Mouse (Mus musculus) gastrocnemius, postnatal 36 days (tissue): ENCODE results near the gene Atp8b2. TPM values are rescaled to one million over a fixed set of nuclear protein-coding genes. Genes with fewer than 3 reads are reported as not detected.

Source experiments
- DNase-seq, 2 experiments: peaks; one replicate each; pipeline ENCODE4 v3.0.0; 2022
- intact Hi-C: fragments of 180-260 bp; cut with DNase I; formaldehyde crosslinking; loops from one replicate; pipeline ENCODE4 v1.15.1; 2025
- total RNA-seq, 2 experiments: library from RNA; stranded (reverse); gene quantifications; 2 replicates each; pipeline ENCODE4 v1.2.3; 2021

Gene Atp8b2
- total RNA-seq, 2 experiments from 2014 or later = 12.5 to 15.3 TPM

DNA sequence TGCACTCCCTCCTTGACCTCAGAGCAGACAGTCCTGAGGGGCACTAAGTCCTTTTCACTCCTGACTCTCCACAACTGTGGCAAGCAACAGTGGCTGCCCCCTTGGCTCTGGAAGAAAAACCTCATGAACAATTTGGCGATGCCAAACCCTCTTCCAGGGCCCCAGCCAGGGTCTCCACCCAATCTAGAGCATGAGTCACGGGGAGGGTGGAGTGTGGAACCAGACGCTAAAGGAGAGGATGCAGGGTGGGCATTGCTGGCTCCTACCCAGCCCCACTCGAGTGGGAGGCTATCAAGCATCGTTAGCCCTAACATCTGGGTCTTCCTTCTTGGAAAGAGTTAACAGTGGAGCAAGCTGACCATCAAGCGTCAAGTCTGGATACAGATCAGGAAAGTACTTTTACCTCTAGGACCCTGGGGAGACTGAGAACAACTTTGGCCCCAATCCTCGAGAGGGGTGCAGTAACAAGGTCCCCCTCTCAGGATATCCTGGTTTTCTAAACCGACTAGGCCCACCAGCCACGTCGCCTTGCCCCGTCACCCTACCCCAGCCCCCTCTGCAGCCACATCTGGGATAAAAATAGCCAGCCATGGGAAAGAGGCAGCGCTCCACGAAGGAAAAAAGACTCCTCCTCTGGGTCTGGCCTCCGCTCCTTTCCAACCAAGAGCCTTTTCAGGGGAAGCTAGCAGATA lies 1.1 kb downstream of the Atp8b2 start:
- peak; percentile 32 to 50 for DNase-seq

DNA sequence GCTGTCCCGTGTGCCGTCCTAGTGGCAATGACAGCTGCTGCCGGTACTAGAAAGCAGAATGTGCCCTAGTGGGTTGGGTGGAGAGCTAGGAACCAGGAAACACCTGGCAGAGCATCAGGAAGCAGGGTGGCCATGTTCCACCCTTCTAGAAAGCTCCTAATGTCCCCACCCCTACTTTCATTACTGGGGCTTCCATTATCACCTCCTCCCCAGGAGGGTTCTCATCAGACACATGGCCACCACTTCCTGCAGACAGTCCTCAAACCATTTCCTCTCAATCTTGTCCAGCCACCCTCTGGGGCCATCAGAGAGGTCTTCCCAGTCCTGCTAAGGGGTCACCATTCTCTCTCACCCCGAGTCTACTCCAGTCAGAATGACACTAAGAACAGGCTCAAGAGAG lies 1.9 kb downstream of the Atp8b2 start:
- intact Hi-C loops = loop anchor here (10.0 kb wide), 1 partner anchor 177 kb away; no protein-coding TSS in a partner anchor

More for the DNA sequence above, 1.1 kb downstream of the Atp8b2 start:
- intact Hi-C loops = loop anchor here (10.0 kb wide), 1 partner anchor 177 kb away; no protein-coding TSS in a partner anchor

DNA sequence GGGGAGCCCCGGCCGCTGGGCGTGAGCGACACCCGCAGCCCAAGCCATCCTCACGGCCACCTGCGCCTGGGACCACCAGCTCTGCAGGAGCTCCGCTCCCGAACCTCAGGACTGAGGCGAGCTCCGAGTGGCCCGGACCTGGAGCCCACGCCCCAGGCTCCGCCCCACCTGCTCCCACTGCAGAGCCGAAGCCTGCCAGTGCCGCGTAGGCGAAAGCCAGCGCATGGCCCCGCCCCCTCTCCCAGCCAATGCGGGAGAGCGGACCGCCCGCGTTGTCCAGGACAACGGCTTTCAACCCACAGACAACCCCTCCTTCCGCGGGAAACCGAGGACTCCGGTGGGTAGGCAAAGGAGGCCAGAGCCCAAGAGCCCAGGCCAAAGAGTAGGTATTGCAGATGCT lies 2.8 kb downstream of the Atp8b2 start:
- peak; percentile 83 to 90 for DNase-seq
- intact Hi-C loops = loop anchor here (10.0 kb wide), 1 partner anchor 176 kb away; no protein-coding TSS in a partner anchor

More for the DNA sequence above, 1.9 kb downstream of the Atp8b2 start:
- DNase-seq = no peak

DNA sequence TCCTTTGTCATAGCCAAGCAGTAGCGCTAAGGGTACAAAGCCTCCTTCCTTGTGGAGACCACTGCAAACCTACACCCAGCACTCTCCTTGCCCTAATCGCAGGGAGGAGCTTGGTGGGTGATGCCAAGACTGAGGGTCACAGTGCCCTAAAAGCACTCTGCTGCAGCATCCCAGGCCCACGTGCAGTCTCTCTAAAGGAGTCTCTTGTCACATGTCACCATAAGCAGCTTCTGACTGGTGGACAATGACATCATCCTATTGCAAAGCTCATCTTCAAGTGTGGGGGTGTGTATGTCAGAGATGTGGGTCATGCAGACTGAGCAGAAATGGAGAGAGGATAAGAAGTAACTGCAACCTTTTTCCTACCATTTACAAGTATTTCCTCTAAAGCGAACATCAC lies 3.9 kb downstream of the Atp8b2 start:
- DNase-seq = no peak
- intact Hi-C loops = no loop called here

DNA sequence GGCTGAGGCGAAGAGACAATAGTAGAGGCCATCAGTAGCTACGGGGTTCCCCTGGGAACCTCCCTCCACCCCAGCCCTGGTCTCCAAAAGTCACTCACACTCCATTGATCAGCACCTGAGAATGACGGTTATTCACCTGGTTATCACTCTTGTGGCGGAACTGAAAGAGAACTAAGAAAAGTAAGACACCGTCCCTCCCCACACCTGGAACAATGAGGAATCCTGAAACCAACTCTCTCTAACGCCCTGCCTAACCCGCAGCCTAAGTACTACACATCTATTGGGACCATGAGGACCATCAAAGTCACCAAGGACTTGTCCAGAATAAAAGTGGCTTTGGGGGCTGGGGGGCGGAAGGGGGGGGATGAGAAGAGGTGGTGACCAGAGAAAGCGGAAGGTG lies 5.4 kb downstream of the Atp8b2 start:
- intact Hi-C loops = no loop called here
- no peak for DNase-seq

DNA sequence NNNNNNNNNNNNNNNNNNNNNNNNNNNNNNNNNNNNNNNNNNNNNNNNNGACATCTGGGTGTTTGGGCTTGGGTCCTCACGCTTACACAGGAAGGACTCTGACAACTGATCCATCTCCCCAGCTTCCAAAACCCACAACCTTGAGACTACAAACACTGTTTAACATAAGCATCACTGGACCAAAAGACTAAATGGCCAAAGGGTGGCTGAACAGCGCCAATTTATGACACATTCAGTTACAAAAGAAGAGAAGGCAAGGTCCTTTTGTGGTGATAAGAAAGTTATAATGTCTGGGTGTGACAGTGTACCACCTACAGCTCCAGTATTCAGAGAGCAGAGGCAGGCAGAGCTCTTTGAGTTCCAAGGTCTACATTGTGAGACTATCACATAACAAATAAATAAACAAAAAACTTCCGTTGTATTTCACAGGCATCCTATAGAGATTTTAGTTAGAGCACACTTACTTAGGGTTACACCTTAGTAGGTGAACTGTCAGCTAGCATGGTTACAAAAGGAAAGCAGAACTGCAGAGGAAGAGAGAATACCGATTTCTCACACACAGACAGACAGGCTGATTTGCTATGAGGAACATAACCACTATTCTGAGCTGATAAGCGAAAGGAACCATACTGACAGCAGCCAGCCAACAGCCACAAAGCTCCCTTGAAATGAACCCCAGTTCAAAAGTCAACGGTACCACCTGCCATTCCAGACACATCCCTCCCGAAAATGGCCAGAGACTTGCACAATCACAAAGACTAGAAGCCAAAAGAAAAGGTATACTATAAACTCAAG lies 6.9 kb downstream of the Atp8b2 start:
- DNase-seq = no peak
- intact Hi-C loops = no loop called here

DNA sequence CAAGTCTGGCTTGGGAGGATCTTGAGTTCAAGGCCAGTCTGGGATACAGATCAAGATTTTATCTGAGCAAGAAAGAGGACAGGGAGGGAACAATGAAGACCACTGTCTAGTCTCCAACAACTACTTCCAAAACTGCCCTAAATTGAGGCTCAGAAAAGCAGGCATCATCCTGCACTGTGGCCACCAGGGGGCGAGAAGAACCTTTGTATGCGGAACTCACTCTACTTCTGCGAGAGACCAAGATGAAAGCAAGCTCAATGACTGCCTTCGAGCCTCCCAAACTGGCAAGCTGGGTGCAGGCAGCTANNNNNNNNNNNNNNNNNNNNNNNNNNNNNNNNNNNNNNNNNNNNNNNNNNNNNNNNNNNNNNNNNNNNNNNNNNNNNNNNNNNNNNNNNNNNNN lies 9.9 kb downstream of the Atp8b2 start:
- intact Hi-C loops = loop anchor here (2.0 kb wide), 1 partner anchor 123 kb away; no protein-coding TSS in a partner anchor

DNA sequence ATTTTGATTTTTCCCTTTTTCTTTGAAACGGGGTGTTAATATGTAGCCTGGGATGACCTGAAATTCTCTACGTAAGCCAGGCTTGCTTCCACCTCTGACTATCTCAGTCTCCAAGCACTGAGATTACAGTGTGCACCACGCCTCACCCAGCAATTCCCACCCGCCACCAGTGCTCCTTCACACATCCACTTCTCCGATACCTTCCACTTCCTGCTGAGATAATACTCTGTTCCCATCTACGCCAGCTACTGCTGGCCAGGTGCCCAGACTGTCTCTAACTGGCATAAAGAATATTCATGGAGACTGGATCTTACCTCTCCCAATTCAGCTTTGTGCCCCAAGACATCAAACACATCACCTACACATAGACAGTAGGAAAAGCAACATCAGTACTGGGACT lies 14.7 kb downstream of the Atp8b2 start:
- DNase-seq = no peak
- intact Hi-C loops = no loop called here

More for the DNA sequence above, 9.9 kb downstream of the Atp8b2 start:
- peak; percentile 59 to 66 for DNase-seq

DNA sequence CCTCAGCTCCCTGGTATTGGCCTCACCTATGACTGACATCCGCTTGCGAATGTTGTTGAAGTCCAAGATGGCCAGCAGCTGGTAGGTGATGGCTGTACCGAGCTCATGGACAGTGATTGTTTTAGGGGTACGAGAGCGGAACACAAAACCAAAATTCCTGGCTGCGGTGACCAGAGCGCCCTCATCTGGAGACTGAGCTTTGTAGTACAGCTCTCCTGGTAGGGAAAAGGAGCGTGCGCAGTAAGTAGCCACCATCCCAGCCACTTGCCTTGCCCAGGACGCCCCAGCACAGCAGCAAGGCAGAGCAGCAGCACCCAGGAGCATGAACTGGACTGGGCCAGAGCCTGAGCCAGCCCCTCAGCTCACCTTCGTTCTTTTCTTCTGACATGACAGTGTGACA lies 15.3 kb downstream of the Atp8b2 start:
- intact Hi-C loops = no loop called here
- no peak for DNase-seq

DNA sequence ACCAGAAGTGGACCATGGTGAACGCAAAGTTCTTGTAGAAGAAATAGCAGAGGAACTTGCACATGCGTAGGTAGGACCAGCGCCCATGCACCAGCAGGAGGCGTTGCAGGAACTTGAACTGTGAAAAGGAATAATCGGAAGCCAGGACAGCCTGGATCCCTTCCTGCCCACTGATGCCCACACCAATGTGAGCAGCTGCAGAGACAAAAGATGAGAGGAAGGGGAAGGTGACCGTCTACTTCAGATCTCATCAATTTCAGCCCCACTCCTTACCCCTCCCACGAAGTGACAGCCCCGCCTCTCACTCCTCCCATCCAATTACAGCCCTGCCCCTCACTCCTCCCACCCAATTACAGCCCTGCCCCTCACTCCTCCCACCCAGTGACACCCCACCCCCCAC lies 18.3 kb downstream of the Atp8b2 start:
- DNase-seq = no peak
- intact Hi-C loops = no loop called here

DNA sequence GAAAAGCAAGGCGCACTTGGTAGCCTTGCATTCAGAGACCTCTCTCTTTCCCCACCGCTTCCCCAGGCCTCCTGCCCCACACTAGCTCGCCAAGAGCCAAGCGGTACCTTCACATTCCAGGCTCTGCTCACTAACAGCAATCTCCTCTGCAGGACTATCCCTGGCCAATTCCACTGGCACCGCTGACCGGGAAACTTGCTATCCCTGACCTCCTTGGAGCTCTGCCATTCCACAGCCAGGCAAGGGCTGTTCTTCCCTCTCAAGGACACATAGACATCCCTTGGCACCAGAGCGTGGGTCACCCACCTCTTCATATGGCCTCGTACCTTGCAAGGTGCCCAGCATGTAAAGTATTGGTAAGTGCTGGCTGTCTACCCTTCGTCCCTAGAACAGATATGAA lies 20.4 kb downstream of the Atp8b2 start:
- intact Hi-C loops = no loop called here
- no peak for DNase-seq

DNA sequence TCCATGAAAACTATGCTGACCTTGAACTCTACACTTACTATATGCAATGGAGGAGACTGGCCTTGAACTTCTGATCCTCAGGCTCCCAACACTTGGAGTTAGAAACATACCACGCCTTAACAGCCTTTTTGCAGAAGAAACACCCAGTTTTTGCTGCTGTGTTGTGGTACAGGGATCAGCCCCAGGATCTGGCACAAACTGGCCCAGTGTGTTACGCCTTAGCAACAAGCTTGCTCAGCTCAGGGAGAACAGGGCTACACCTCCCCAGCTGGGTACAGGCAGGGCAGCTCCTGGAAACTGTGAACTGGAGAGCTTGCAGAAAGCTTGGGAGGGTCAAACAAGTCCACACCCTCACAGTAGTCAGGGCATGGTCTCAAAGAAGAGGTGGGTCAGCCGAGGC lies 26.8 kb downstream of the Atp8b2 start:
- intact Hi-C loops = no loop called here
- no peak for DNase-seq

DNA sequence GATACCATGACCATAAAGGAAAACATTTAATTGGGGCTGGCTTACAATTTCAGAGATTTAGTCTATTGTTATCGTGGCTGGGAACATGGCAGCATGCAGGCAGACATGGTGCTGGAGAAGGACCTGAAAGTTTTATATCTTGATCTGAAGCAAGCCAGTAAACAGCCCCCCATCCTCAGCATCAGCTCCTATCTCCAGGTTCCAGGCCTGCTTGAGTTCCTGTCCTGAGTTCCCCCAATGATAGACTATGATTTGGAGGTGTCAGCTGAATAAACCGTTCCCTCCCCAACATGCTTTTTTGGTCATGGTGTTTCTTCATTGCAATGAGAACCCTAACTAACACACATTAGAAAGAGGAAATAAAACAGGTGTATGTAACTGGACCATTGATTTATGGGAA lies 30.4 kb downstream of the Atp8b2 start:
- DNase-seq = no peak
- intact Hi-C loops = no loop called here

DNA sequence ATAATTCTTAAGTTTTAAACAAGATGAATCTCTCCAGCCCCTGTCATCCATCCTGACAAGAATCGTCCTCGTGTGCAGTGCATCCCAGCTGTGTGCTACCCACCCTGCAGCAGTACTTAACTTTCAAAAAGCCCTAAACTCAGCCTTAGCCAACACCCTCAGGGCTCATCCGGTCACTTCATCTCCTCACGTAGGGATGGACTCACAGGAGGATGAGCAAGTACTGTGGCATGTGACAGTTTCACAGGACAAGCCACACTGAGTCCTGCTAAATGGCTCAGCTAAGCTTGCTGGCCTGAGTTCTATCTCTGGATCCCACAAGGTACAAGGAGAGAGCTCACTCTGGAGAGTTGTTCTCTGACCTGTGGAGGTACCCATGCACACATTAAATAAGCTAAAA lies 34.4 kb downstream of the Atp8b2 start:
- intact Hi-C loops = no loop called here
- DNase-seq = no peak

DNA sequence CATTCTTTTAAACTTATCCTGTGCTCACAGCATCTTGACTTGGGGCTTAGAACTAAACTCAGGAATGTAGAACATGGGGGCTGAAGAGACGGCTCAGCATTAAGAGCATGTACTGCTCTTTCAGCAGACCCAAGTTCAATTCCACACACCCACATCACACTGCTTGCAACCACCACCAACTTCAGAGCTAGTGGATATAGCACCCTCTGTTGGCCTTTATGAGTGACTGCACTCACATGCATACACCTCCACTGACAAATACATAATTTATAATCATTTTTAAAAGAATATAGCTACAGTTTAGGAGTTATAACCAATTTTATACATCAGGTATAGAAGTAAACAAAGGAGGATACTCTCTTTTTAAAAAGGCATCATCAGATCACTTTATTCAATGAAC lies 36.9 kb downstream of the Atp8b2 start:
- DNase-seq = no peak
- intact Hi-C loops = no loop called here

DNA sequence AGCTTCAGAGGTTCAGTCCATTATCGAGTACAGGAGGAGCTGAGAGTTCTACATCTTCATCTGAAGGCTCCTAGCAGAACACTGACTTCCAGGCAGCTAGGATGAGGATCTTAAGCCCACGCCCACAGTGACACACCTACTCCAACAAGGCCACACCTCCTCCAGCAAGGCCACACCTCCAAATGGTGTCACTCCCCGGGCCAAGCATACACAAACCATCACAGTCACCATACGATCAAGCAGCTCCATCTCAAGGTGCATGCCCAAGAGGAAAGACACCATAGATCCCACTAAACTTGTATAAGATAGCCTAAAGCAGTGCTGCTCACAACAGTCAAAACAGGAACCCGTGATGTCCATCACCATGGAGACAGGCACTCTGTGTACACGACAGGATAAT lies 42.6 kb downstream of the Atp8b2 start:
- intact Hi-C loops = no loop called here
- no peak for DNase-seq

DNA sequence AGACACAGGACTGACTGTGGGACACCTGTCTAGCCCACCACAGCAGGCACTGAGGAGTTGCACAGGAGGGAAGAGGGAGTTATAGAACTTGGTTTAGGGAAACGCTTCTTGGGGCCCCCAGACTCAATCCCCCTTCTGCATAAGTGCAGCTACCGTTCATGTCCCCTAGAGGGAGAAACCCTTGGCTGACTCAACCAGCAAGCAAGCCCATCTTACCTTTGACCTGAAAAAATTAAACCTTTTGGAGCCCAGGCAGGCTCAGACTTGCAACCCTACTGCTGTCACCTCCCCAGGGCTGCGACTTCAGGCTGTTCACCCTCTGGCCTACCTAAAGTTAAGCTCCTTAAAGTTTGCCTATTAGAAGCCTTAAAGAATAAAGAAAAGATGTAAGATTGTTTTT lies 45.9 kb downstream of the Atp8b2 start:
- no peak for DNase-seq
- intact Hi-C loops = no loop called here

DNA sequence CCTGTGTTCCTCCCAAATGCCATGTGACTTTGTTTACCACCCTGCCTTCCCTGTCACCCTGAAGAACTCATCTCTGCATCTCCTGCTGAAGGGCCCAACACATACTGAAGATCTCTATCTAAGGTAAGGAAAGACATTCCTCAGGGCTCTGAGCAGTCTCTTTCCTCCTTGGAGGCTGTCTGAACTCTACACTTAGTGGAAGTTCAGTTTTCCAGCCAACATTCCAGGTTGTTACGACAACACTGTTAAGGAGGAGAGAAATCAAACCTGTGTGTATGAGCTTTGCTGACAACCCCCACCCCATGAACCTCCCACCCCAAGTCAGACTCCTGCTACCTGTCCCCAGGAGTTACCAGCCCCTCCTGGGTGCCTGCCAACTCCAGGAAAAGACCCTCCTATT lies 46.7 kb downstream of the Atp8b2 start:
- no peak for DNase-seq
- intact Hi-C loops = no loop called here

DNA sequence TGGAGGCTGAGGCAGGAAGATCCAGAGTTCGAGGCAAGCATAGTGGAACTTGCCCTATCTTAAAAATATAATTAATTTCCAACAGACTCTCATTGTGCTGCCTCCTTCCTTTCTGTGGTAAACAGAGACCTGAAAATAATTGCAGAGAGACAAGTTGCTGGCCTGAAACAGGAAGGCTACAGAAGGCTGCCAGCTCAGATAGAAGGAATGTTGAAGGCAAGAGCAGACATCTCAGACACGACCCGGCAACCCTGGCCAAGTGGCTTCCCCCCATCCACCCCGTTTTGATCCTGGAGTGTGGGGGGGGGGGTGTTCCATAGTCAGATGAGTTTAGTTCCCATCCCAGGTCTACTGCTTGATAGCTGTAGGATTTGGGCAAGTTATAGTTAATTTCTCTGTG lies 48.6 kb downstream of the Atp8b2 start:
- no peak for DNase-seq
- intact Hi-C loops = no loop called here

DNA sequence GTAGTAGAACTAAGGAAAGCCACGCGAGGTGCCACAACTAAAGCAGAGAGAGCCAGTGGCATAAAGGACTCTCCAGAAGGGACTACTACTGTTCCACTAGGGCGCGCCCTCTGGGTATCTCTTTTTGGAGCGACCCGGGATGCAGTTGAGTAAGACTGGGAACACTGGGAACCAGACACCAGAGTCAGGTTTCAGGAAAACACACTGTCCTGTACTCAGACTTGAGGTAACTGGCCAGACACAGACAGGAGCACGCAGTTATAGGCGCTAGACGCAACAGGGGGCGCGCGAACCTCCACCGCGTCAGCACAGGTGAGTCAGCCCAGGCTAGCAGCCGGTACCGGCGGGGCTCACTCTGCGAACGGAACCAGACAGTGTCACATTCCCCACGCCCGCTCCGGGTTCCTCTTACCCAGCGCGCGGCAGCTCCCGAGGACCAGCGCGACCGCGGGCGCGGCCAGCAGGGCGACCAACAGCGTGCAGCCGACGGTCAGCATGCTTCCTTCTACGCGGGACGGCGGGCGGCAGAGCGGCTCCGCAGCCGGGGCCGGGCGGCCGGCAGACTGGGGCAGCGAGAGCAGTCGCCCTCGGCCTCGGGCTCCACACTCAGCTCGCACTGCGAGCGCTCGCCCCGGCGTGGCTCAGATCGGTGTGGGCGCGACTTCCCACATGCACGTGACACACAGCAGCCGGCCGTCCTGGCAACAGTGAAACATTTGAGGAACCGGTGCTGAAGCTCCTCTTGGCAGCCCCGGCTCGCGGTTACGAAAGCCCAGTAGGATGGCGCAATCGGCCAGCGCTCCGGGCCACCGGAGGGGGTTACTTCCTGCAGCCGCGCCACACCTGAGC lies 50.5 kb downstream of the Atp8b2 start, which contains the start of gene Il6ra:
Il6ra (minus strand) TSS at position 654 of the 849 bp plus-strand sequence.
- intact Hi-C loops = no loop called here
- DNase-seq = peak; percentile 86 to 88

DNA sequence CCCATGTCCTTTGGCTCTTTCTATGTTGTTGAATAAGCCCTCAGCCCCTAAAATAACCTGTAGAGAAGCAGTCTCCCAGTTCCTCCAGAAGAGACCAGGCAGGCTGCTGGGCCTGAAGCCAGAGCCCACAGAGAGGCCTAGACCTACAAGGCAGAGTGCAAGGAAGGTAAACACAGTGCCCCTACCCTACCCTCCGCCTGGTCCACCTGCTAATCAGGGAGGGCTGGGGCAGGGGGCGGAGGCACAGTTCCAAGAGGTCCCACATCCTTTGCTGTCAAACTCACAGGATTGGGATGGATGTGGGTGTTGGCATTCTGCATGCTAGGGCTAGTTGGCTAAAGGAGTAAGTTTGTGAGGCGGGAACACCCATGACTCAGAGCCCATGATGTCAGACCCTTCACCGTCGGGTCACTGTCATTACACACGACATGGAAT lies 51.2 kb downstream of the Atp8b2 start:
- DNase-seq = no peak
- intact Hi-C loops = no loop called here
